Mouse (Mus musculus): ENCODE results near the gene Irak2. TPM values are rescaled to one million over a fixed set of nuclear protein-coding genes. Genes with fewer than 3 reads are reported as not detected.

Gene Irak2
- 4.4 and 5.6 TPM in 2 replicates for polyA plus RNA-seq (2015; fragmentation: Nextera tagmentation; extraction: Ambion mirVana)

DNA sequence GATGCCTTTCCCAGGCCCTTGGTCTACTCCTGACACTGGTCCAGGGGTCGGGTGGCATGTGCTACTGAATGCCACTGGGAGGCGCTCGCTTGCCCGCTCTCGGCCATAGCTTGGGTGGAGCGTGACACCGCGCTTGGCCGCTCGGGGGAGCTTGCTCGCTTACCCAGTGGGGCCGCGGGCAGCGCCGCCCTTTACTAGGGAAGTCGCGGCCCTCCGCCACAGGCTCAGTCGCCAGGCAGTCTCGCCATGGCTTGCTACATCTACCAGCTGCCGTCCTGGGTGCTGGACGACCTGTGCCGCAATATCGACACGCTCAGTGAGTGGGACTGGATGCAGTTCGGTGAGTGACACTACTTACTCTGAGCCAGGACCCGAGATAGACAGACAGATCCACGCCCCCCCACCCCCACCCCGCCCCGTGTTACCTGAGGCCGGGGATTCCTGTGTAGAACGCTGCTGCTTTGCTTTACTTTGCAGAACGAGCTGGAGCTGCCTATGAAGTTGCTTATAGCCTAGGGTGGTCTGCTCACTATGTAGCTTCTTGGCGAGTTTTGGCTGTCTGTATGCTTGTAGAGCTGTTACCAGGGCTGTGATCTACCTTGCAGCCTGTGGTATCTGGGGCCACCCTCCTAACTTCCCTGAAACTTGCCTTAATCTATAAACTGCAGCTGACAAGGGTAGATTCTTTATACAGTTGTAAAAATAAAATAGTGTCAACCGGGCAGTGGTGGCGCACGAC lies at the start of gene Irak2:
TSS of gene Irak2 (plus strand) at position 166 of the 739 bp plus-strand sequence.
- Histone ChIP-seq H3K4me2 (replicated peaks; ENCODE audit: low read depth, low read length) (peak within 1 kb of the TSS; percentile 75), H3K4me3 (ENCODE audit: low read length) (peak within 1 kb of the TSS; percentile 56), H3K9me3 (ENCODE audit: low read length) (no peaks in the 10 kb centered on the region), H3K27me3 (ENCODE audit: insufficient read depth, low read length) (no peaks in the 10 kb centered on the region), H3K36me3 (ENCODE audit: insufficient read depth, low read length) (no peaks in the 10 kb centered on the region), H3K4me1 (ENCODE audit: insufficient read depth, low read length) (no peaks in the 10 kb centered on the region), H3K27ac (ENCODE audit: low read length) (0 out of 2 replicates have a peak within 1 kb of the TSS, but pooled peaks have one; percentile 38), H3K9ac (replicated peaks; ENCODE audit: low read length) (peak within 1 kb of the TSS; percentile 73)
- 7% methylated on average over 37 of the region's 37 CpGs for WGBS
- ATAC-seq (ENCODE audit: low FRiP score, low TSS enrichment) = peak; percentile 95

DNA sequence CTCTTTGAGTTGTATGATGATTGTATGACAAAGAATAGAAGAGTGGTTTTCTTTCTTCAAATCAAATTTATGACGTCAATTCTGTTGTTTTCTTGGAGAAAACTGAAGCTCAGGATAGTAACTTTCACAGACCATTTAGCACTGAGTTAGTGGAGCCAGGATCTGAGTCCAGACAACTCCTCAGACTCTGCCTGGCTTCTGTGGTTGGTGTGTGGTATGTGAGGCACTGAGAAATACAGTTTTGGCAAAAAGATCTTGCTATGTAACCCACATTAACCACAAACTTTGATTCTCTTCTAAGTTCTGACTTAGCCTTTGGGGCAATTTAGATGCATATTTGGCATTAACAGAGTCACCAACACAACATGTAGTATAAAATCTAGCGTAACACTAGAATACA lies 45.6 kb upstream of the Irak2 start:
- 90% methylated on average over 2 of the region's 2 CpGs for WGBS
- Histone ChIP-seq H3K4me1 (ENCODE audit: insufficient read depth, low read length) (no peaks in the 10 kb centered on the region), H3K27me3 (ENCODE audit: insufficient read depth, low read length) (no peaks in the 10 kb centered on the region), H3K27ac (ENCODE audit: low read length) (no peak overlapping the region), H3K36me3 (ENCODE audit: insufficient read depth, low read length) (0 out of 2 replicates have a peak, but pooled peaks cover 3% of the 10 kb centered on the region), H3K9ac (replicated peaks; ENCODE audit: low read length) (no peak overlapping the region), H3K4me2 (replicated peaks; ENCODE audit: low read depth, low read length) (no peak overlapping the region), H3K4me3 (ENCODE audit: low read length) (no peak overlapping the region), H3K9me3 (ENCODE audit: low read length) (no peaks in the 10 kb centered on the region)
- no peak for ATAC-seq (ENCODE audit: low FRiP score, low TSS enrichment)

DNA sequence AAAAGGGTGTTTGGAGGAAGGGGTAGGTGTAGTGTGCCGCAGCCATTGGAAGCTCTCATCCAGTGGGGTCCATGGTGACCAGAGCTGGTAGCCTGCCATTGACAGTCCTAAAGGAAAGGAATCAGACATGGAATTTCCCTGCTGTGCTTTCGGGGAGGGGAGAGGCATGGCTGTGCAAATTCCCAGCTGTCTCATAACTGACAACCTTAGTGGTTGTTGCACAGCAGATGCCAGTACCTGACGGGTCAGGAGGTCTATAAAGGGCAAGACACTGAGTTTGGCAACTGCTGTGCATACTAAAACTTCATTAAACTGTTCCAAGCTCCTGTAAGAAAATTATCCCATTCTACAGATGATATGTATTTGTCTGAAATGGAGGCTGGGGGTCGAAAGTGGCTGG lies 40.3 kb upstream of the Irak2 start:
- 87% methylated on average over 4 of the region's 4 CpGs for WGBS

DNA sequence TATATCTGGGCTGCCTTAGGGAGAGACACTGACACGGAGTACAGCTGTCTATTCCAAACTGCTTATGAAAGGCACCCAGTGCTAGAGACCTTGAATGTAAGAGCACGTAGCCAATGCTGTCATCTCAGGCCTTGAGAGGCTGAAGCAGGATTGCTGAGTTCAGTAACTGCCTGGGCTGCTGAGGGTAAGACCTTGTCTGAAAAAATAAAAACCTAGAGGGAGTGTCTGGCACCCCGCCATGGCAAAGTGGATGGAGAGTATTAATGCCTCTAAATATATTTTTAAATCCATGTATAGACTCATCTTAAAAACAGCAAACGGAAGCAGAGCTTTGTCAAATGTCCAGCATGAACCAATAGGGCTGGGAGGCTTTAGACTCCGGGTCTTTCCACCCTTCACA lies 38.4 kb upstream of the Irak2 start:
- Histone ChIP-seq H3K4me2 (replicated peaks; ENCODE audit: low read depth, low read length) (0 out of 2 replicates have a peak overlapping the region, but pooled peaks have one; percentile 12), H3K4me1 (ENCODE audit: insufficient read depth, low read length) (0 out of 2 replicates have a peak, but pooled peaks cover 4% of the 10 kb centered on the region), H3K27me3 (ENCODE audit: insufficient read depth, low read length) (no peaks in the 10 kb centered on the region), H3K9ac (replicated peaks; ENCODE audit: low read length) (no peak overlapping the region; the same call in 1 of the 2 replicates), H3K4me3 (ENCODE audit: low read length) (no peak overlapping the region), H3K36me3 (ENCODE audit: insufficient read depth, low read length) (0 out of 2 replicates have a peak, but pooled peaks cover 3% of the 10 kb centered on the region), H3K27ac (ENCODE audit: low read length) (no peak overlapping the region), H3K9me3 (ENCODE audit: low read length) (no peaks in the 10 kb centered on the region)
- 68% methylated on average over 5 of the region's 5 CpGs for WGBS
- no peak for ATAC-seq (ENCODE audit: low FRiP score, low TSS enrichment)

More for the DNA sequence above, 40.3 kb upstream of the Irak2 start:
- Histone ChIP-seq H3K9me3 (ENCODE audit: low read length) (no peaks in the 10 kb centered on the region), H3K27ac (ENCODE audit: low read length) (no peak overlapping the region), H3K4me1 (ENCODE audit: insufficient read depth, low read length) (0 out of 2 replicates have a peak, but pooled peaks cover 4% of the 10 kb centered on the region), H3K4me2 (replicated peaks; ENCODE audit: low read depth, low read length) (no peak overlapping the region), H3K4me3 (ENCODE audit: low read length) (no peak overlapping the region), H3K9ac (replicated peaks; ENCODE audit: low read length) (no peak overlapping the region), H3K36me3 (ENCODE audit: insufficient read depth, low read length) (0 out of 2 replicates have a peak, but pooled peaks cover 3% of the 10 kb centered on the region), H3K27me3 (ENCODE audit: insufficient read depth, low read length) (no peaks in the 10 kb centered on the region)
- no peak for ATAC-seq (ENCODE audit: low FRiP score, low TSS enrichment)

DNA sequence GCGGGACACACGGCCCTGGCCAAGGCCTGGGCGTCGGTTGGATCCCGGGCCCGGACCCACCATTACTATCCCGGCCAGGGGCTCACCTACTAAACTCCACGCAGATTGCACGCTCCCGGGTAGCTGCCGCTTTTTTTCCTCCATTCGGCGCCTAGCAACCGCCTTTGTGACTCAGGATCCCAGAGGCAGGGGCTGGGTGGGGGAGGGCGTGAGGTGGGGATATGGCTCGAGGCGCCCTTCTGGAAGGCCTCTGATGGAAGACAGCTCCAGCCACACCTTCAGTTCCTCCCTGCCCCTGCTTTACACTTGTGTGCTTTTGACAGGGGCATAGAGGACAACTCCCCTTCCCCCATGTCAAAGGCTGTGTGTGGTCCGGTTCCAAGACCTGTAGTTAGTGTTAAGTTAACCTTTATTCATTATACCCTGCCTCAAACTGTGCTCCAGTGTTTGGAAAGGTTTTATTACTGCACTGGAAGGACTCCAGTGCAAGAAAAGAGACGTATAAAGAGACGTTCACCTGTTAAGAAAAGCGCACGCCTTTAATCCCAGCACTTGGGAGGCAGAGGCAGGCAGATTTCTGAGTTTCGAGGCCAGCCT lies 37.6 kb upstream of the Irak2 start, which contains the start of gene Fancd2os:
TSS of gene Fancd2os (minus strand) at position 173 of the 597 bp plus-strand sequence.
- Histone ChIP-seq H3K27me3 (ENCODE audit: insufficient read depth, low read length) (no peaks in the 10 kb centered on the region), H3K9me3 (ENCODE audit: low read length) (no peaks in the 10 kb centered on the region), H3K4me1 (ENCODE audit: insufficient read depth, low read length) (peaks cover 8% of the 10 kb centered on the region; the same call in 1 of the 2 replicates), H3K9ac (replicated peaks; ENCODE audit: low read length) (peak within 1 kb of the TSS; percentile 35), H3K4me3 (ENCODE audit: low read length) (no peak within 1 kb of the TSS), H3K36me3 (ENCODE audit: insufficient read depth, low read length) (0 out of 2 replicates have a peak, but pooled peaks cover 3% of the 10 kb centered on the region), H3K4me2 (replicated peaks; ENCODE audit: low read depth, low read length) (peak within 1 kb of the TSS; percentile 12; the same call in 1 of the 2 replicates), H3K27ac (ENCODE audit: low read length) (no peak within 1 kb of the TSS)
- 41% methylated on average over 23 of the region's 23 CpGs for WGBS
- peak; percentile 14; the same call in 1 of the 2 replicates for ATAC-seq (ENCODE audit: low FRiP score, low TSS enrichment)

DNA sequence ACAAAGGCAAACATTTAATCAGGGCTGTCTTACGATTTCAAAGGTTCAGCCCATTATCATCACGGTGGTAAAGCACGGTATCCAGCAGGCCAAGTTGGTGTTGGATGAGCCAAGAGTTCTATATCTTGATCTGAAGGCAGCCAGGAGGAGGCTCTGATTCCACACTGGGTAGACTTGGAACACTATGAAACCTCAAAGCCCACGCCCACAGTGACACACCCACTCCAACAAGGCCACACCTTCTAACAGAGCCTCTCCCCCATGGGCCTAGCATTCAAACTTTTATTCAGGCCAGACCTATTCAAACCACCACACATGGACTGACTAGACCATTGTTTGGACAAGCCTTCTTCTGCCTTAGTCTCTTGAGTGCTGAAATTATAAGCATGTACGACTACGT lies 35.4 kb upstream of the Irak2 start:
- no peak overlapping the region for H3K9ac ChIP-seq (replicated peaks; ENCODE audit: low read length)
- ATAC-seq (ENCODE audit: low FRiP score, low TSS enrichment) = no peak

DNA sequence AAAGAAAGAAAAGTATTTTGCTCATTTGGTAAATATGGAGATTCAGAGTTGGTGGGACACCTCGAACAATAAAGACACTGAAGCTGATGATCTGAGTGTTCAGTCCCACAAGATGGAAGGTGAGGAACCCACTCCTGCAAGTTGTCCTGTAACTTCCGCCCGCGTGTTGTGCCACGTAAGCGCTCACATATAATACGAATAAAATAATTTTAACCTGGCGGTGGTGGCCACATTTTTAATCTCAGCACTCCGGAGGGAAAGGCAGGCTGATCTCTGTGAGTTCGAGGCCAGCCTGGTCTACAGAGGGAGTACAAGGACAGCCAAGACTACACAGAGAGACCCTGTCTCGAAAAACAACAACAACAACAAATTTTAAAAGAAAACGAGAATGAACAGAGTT lies 34.3 kb upstream of the Irak2 start:
- 57% methylated on average over 12 of the region's 12 CpGs for WGBS
- Histone ChIP-seq H3K4me1 (ENCODE audit: insufficient read depth, low read length) (peaks cover 16% of the 10 kb centered on the region; the same call in 1 of the 2 replicates), H3K36me3 (ENCODE audit: insufficient read depth, low read length) (0 out of 2 replicates have a peak, but pooled peaks cover 4% of the 10 kb centered on the region), H3K9me3 (ENCODE audit: low read length) (no peaks in the 10 kb centered on the region), H3K27me3 (ENCODE audit: insufficient read depth, low read length) (no peaks in the 10 kb centered on the region), H3K27ac (ENCODE audit: low read length) (peak overlapping the region; percentile 86; the same call in 1 of the 2 replicates), H3K4me3 (ENCODE audit: low read length) (peak overlapping the region; percentile 88), H3K4me2 (replicated peaks; ENCODE audit: low read depth, low read length) (peak overlapping the region; percentile 80), H3K9ac (replicated peaks; ENCODE audit: low read length) (peak overlapping the region; percentile 90)
- no peak; the same call in 1 of the 2 replicates for ATAC-seq (ENCODE audit: low FRiP score, low TSS enrichment)

More for the DNA sequence above, 35.4 kb upstream of the Irak2 start:
- WGBS = 88% methylated on average over 6 of the region's 6 CpGs
- no peaks in the 10 kb centered on the region for H3K27me3 ChIP-seq (ENCODE audit: insufficient read depth, low read length)
- 0 out of 2 replicates have a peak, but pooled peaks cover 4% of the 10 kb centered on the region for H3K36me3 ChIP-seq (ENCODE audit: insufficient read depth, low read length)
- no peaks in the 10 kb centered on the region for H3K9me3 ChIP-seq (ENCODE audit: low read length)
- peaks cover 16% of the 10 kb centered on the region; the same call in 1 of the 2 replicates for H3K4me1 ChIP-seq (ENCODE audit: insufficient read depth, low read length)
- no peak overlapping the region for H3K4me3 ChIP-seq (ENCODE audit: low read length)
- H3K27ac ChIP-seq (ENCODE audit: low read length) = no peak overlapping the region
- H3K4me2 ChIP-seq (replicated peaks; ENCODE audit: low read depth, low read length) = no peak overlapping the region

DNA sequence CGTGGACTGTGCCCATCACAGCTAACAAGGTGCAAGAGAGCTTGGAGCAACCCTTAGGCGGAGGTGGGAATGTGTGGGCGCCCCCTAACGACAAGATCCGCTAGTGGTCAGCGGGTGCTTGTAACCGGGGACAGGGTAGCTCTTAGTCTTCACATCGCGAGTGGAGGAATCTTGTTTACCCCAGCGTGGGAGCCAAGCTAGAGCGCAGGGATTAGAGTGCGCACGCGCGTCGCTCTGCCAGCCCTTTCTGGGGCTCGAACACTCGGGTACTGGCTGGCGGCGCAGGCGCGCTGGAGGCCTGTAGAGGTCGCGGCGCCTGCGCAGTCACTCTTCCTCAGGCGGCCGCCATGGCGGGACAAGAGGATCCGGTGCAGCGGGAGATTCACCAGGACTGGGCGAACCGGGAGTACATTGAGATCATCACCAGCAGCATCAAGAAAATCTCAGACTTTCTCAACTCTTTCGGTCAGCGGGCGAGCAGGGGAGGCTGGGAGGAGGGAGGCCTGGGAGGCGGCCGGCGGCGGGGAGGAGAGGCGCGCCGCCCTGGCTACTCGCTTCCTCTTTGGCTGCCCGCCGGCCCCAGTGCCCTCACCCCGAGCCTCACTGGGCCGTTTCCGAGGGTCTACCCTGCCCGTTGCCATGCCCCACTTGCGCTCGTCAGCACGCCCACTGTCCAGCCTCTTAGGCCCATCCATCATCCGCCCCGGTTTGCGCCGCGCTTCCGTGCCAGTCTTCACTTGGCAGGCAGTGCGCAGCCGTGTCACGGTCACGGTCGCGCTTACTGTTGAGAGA lies 33.6 kb upstream of the Irak2 start, which contains the start of gene Brk1:
TSS of gene Brk1 (plus strand) at position 341 of the 792 bp plus-strand sequence.
- Histone ChIP-seq H3K4me3 (ENCODE audit: low read length) (peak within 1 kb of the TSS; percentile 88), H3K27ac (ENCODE audit: low read length) (peak within 1 kb of the TSS; percentile 86), H3K4me1 (ENCODE audit: insufficient read depth, low read length) (peaks cover 16% of the 10 kb centered on the region; the same call in 1 of the 2 replicates), H3K9ac (replicated peaks; ENCODE audit: low read length) (peak within 1 kb of the TSS; percentile 90), H3K4me2 (replicated peaks; ENCODE audit: low read depth, low read length) (peak within 1 kb of the TSS; percentile 80), H3K36me3 (ENCODE audit: insufficient read depth, low read length) (0 out of 2 replicates have a peak, but pooled peaks cover 4% of the 10 kb centered on the region), H3K27me3 (ENCODE audit: insufficient read depth, low read length) (no peaks in the 10 kb centered on the region), H3K9me3 (ENCODE audit: low read length) (no peaks in the 10 kb centered on the region)
- ATAC-seq (ENCODE audit: low FRiP score, low TSS enrichment) = peak; percentile 91
- under 1% methylated on average over 65 of the region's 65 CpGs for WGBS

DNA sequence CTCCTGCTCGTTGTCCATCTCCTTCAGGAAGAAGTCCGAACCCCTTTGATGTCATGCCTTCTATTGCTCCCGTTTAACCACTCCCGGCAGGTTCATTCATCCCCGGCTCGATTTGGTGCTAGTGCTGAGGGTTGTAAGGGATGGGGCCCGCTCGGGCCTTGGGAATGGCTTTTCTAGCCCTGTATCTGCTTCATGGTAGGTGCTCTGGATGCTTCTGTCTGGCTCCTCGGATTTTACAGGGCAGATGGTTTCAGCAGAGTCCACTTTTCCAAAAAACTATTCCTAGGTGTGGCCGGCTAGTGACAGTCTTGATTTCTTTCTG lies 33.1 kb upstream of the Irak2 start:
- ATAC-seq (ENCODE audit: low FRiP score, low TSS enrichment) = no peak; the same call in 1 of the 2 replicates
- H3K27ac ChIP-seq (ENCODE audit: low read length) = peak overlapping the region; percentile 86
- peaks cover 16% of the 10 kb centered on the region; the same call in 1 of the 2 replicates for H3K4me1 ChIP-seq (ENCODE audit: insufficient read depth, low read length)
- H3K27me3 ChIP-seq (ENCODE audit: insufficient read depth, low read length) = no peaks in the 10 kb centered on the region
- H3K9me3 ChIP-seq (ENCODE audit: low read length) = no peaks in the 10 kb centered on the region
- H3K9ac ChIP-seq (replicated peaks; ENCODE audit: low read length) = peak overlapping the region; percentile 90
- peak overlapping the region; percentile 80 for H3K4me2 ChIP-seq (replicated peaks; ENCODE audit: low read depth, low read length)
- H3K36me3 ChIP-seq (ENCODE audit: insufficient read depth, low read length) = 0 out of 2 replicates have a peak, but pooled peaks cover 4% of the 10 kb centered on the region
- WGBS = 2% methylated on average over 10 of the region's 10 CpGs
- H3K4me3 ChIP-seq (ENCODE audit: low read length) = peak overlapping the region; percentile 88

All from kidney, embryonic 16.5 days (tissue).